In genomic region chr4:109116938-109117337, GRCm38 (mm10) we compare ENCODE assay signal across 8 mouse cellular contexts.
A peak's percentile ranks its signal among the peaks of the same experiment; 100 is the strongest.
DNase-seq lines count a peak whose midpoint lies in the region; ATAC-seq and TF ChIP-seq lines count a peak whose summit lies in the region.

No protein-coding gene starts in this region.

- H3K4me3 ChIP-seq in left cerebral cortex, adult 2 months: peak overlapping the region; percentile 52
- peak overlapping the region; percentile 52 for H3K4me3 ChIP-seq in embryonic facial prominence, embryonic 12.5 days
- H3K4me3 ChIP-seq in midbrain, embryonic 16.5 days (ENCODE audit: low read depth, low read length): no peak overlapping the region

- no peak for TF ChIP-seq CTCF in left cerebral cortex, adult 2 months (IDR thresholded peaks at IDR 0.05)

- H3K27ac ChIP-seq in left cerebral cortex, adult 2 months: peak overlapping the region; percentile 80; the same call in 1 of the 2 replicates
- no peak overlapping the region for H3K27ac ChIP-seq in embryonic facial prominence, embryonic 12.5 days
- H3K27ac ChIP-seq in midbrain, embryonic 16.5 days (ENCODE audit: low read length): no peak overlapping the region

- DNase-seq in left cerebral cortex, adult 2 months (ENCODE audit: extremely low spot score in 1 of 2, low spot score in 2 of 2): no peak
- DNase-seq in left cerebral cortex, postnatal 10 days (ENCODE audit: extremely low spot score in 1 of 2, low spot score in 2 of 2): no peak
- peak; percentile 58 for DNase-seq in induced T-regulatory cell, adult 2 months (ENCODE audit: low read depth)
- no peak for DNase-seq in layer of hippocampus, adult 8-10 months (ENCODE audit: low spot score in 2 of 2)
- DNase-seq in left cerebral cortex, postnatal 25 days (ENCODE audit: low spot score in 2 of 2): no peak
- DNase-seq in cerebellum, postnatal 10 days: no peak

- intact Hi-C loops in left cerebral cortex, adult 2 months (cut with DNase I): loop anchor here (5.0 kb wide), 1 partner anchor 40 kb away; no protein-coding TSS in a partner anchor
- intact Hi-C loops in left cerebral cortex, postnatal 10 days (cut with DNase I): no loop called here
- intact Hi-C loops in left cerebral cortex, postnatal 25 days (cut with DNase I): no loop called here

- H3K9ac ChIP-seq in embryonic facial prominence, embryonic 12.5 days: no peak overlapping the region
- H3K9ac ChIP-seq in midbrain, embryonic 16.5 days (ENCODE audit: low read depth, low read length): no peak overlapping the region

- peaks cover 5% of the 10 kb centered on the region for H3K4me1 ChIP-seq in embryonic facial prominence, embryonic 12.5 days
- H3K4me1 ChIP-seq in midbrain, embryonic 16.5 days (ENCODE audit: control insufficient read depth, insufficient read depth, low read length): peaks cover 13% of the 10 kb centered on the region

- no peaks in the 10 kb centered on the region for H3K36me3 ChIP-seq in embryonic facial prominence, embryonic 12.5 days
- H3K36me3 ChIP-seq in midbrain, embryonic 16.5 days (ENCODE audit: control insufficient read depth, insufficient read depth, low read length): no peaks in the 10 kb centered on the region

- no peaks in the 10 kb centered on the region for H3K27me3 ChIP-seq in embryonic facial prominence, embryonic 12.5 days
- H3K27me3 ChIP-seq in midbrain, embryonic 16.5 days (ENCODE audit: control insufficient read depth, insufficient read depth, low read depth, low read length): no peaks in the 10 kb centered on the region

- 21% methylated on average over 6 of the region's 6 CpGs for WGBS in embryonic facial prominence, embryonic 12.5 days
- WGBS in midbrain, embryonic 16.5 days: 54% methylated on average over 6 of the region's 6 CpGs

- H3K4me2 ChIP-seq in embryonic facial prominence, embryonic 12.5 days (replicated peaks): peak overlapping the region; percentile 62
- H3K4me2 ChIP-seq in midbrain, embryonic 16.5 days (ENCODE audit: low read length): peak overlapping the region; percentile 79

- H3K9me3 ChIP-seq in embryonic facial prominence, embryonic 12.5 days: no peaks in the 10 kb centered on the region
- no peaks in the 10 kb centered on the region for H3K9me3 ChIP-seq in midbrain, embryonic 16.5 days (replicated peaks; ENCODE audit: control insufficient read depth, low read length, poor library complexity, severe bottlenecking)

- no peak for ATAC-seq in embryonic facial prominence, embryonic 12.5 days (ENCODE audit: insufficient number of reproducible peaks, insufficient read depth, low FRiP score, low TSS enrichment)
- ATAC-seq in midbrain, embryonic 16.5 days: no peak
